8 mouse cellular contexts compared by ENCODE assay signal in genomic region chr3:81036151-81036553, GRCm38 (mm10). TPM values are rescaled to one million over a fixed set of nuclear protein-coding genes. Genes with fewer than 3 reads are reported as not detected.
DNase-seq lines count a peak whose midpoint lies in the region; ATAC-seq and TF ChIP-seq lines count a peak whose summit lies in the region.

Pdgfc (plus strand) TSS chr3:81036416.

- ATAC-seq in limb, embryonic 13.5 days (ENCODE audit: low FRiP score, low read depth): no peak; the same call in 1 of the 2 replicates
- ATAC-seq in stomach, embryonic 15.5 days (ENCODE audit: insufficient read depth, low FRiP score, low read depth): peak; percentile 57; the same call in 1 of the 2 replicates

- no peak for DNase-seq in gastrocnemius, adult 2 months
- DNase-seq in gastrocnemius, adult 8-10 months (ENCODE audit: low spot score in 2 of 2): no peak
- DNase-seq in thymus, adult 18-20 months: peak; percentile 5 to 9
- DNase-seq in thymus, postnatal 25 days: no peak
- DNase-seq in layer of hippocampus, adult 9-11 months: no peak
- DNase-seq in layer of hippocampus, postnatal 14 days (ENCODE audit: low spot score in 2 of 2): no peak

- peaks cover 40% of the 10 kb centered on the region for H3K4me1 ChIP-seq in limb, embryonic 13.5 days
- 0 out of 2 replicates have a peak, but pooled peaks cover 3% of the 10 kb centered on the region for H3K4me1 ChIP-seq in stomach, embryonic 15.5 days

- H3K27me3 ChIP-seq in limb, embryonic 13.5 days: no peaks in the 10 kb centered on the region; the same call in 1 of the 2 replicates
- no peaks in the 10 kb centered on the region for H3K27me3 ChIP-seq in stomach, embryonic 15.5 days (replicated peaks)

- peak within 1 kb of the TSS; percentile 79 for H3K4me2 ChIP-seq in limb, embryonic 13.5 days (replicated peaks)
- H3K4me2 ChIP-seq in stomach, embryonic 15.5 days: peak within 1 kb of the TSS; percentile 93

- no peaks in the 10 kb centered on the region for H3K36me3 ChIP-seq in limb, embryonic 13.5 days
- no peaks in the 10 kb centered on the region for H3K36me3 ChIP-seq in stomach, embryonic 15.5 days

- no peak; the same call in 1 of the 2 replicates for TF ChIP-seq CTCF in gastrocnemius, adult 2 months (IDR thresholded peaks at IDR 0.05)

- intact Hi-C loops in gastrocnemius, adult 2 months (cut with DNase I): loop anchor here (5.0 to 10.0 kb wide), 4 partner anchors 79 to 889 kb away; no protein-coding TSS in a partner anchor

- H3K9me3 ChIP-seq in limb, embryonic 13.5 days: no peaks in the 10 kb centered on the region
- no peaks in the 10 kb centered on the region for H3K9me3 ChIP-seq in stomach, embryonic 15.5 days

- peak within 1 kb of the TSS; percentile 87 for H3K9ac ChIP-seq in limb, embryonic 13.5 days
- H3K9ac ChIP-seq in stomach, embryonic 15.5 days: peak within 1 kb of the TSS; percentile 60

- 1% methylated on average over 15 of the region's 17 CpGs for WGBS in limb, embryonic 13.5 days
- 2% methylated on average over 17 of the region's 17 CpGs for WGBS in stomach, embryonic 15.5 days

- H3K27ac ChIP-seq in gastrocnemius, adult 2 months: peak within 1 kb of the TSS; percentile 81
- peak within 1 kb of the TSS; percentile 96 for H3K27ac ChIP-seq in limb, embryonic 13.5 days
- H3K27ac ChIP-seq in stomach, embryonic 15.5 days: peak within 1 kb of the TSS; percentile 88

- H3K4me3 ChIP-seq in gastrocnemius, adult 2 months: peak within 1 kb of the TSS; percentile 92
- H3K4me3 ChIP-seq in limb, embryonic 13.5 days: peak within 1 kb of the TSS; percentile 77
- peak within 1 kb of the TSS; percentile 76 for H3K4me3 ChIP-seq in stomach, embryonic 15.5 days (replicated peaks)

RNA-seq across cellular contexts. Expression of gene Pdgfc, which starts in this region (rescaled TPM):
- total RNA-seq in gastrocnemius, adult 2 months (2021): 1 to 10 TPM; 1.6 to 3.3 TPM
- total RNA-seq in gastrocnemius, adult 8-10 months (2022): 1 to 10 TPM; 1.1 to 2.1 (median 2.0) TPM
- polyA plus RNA-seq in limb, embryonic 13.5 days (2015; fragmentation: Nextera tagmentation; extraction: Ambion mirVana): 48.9 and 54.4 TPM in 2 replicates
- 15.8 and 16.3 TPM in 2 replicates for polyA plus RNA-seq in stomach, embryonic 15.5 days (2015; fragmentation: Nextera tagmentation; extraction: Ambion mirVana)
- 1 to 10 TPM; 6.0 to 6.6 TPM for total RNA-seq in layer of hippocampus, postnatal 14 days (2021)

Comparison
In these comparisons a context has a peak if more than half of its experiments do, and no peak if none do; other contexts are left out.
1. DNase-seq: peak in thymus, adult 18-20 months (2 of 2); none in gastrocnemius, adult 2 months (single experiment), gastrocnemius, adult 8-10 months (0 of 2), thymus, postnatal 25 days (single experiment), layer of hippocampus, adult 9-11 months (single experiment) and layer of hippocampus, postnatal 14 days (0 of 2).
2. Peak in every context shown above with its lines, with median percentiles within 50 percentile points of each other: H3K27ac ChIP-seq and H3K4me3 ChIP-seq.